Mouse (Mus musculus): ENCODE results near the gene Cdkn1a.

- no peak for TF ChIP-seq POLR2A (IDR thresholded peaks at IDR 0.05; ENCODE audit: borderline replicate concordance, low read depth, low read length)
- no peak for TF ChIP-seq CTCF (IDR thresholded peaks at IDR 0.05; ENCODE audit: low read depth, low read length)
These were observed 46.4 kb upstream of the Cdkn1a start for GRCm38 (mm10) chr17:29044146-29044924.
